Mouse (Mus musculus): ENCODE measurements around the gene St14. TPM values are rescaled to one million over a fixed set of nuclear protein-coding genes. Genes with fewer than 3 reads are reported as not detected.

Gene St14
- polyA plus RNA-seq, 1 experiment from 2014 or later: 31.7 TPM

- no peak overlapping the region for H3K9ac ChIP-seq
- no peak overlapping the region for H3K4me2 ChIP-seq (replicated peaks)
- no peak for ATAC-seq (ENCODE audit: insufficient number of reproducible peaks, low FRiP score, low TSS enrichment, low read depth)
- H3K27ac ChIP-seq (replicated peaks): no peak overlapping the region
- H3K27me3 ChIP-seq: no peaks in the 10 kb centered on the region
- H3K36me3 ChIP-seq: no peaks in the 10 kb centered on the region
- no peaks in the 10 kb centered on the region for H3K9me3 ChIP-seq (replicated peaks)
- no peaks in the 10 kb centered on the region for H3K4me1 ChIP-seq
- 88% methylated on average over 18 of the region's 18 CpGs for WGBS
- H3K4me3 ChIP-seq (replicated peaks): no peak overlapping the region
Measured at GRCm38 (mm10) chr9:31092111-31092832, 39.4 kb downstream of the St14 start.

GRCm38 (mm10) chr9:31091162-31091581 is 40.5 kb downstream of the St14 start:
- H3K36me3 ChIP-seq: no peaks in the 10 kb centered on the region
- H3K4me2 ChIP-seq (replicated peaks): no peak overlapping the region
- WGBS: 92% methylated on average over 10 of the region's 10 CpGs
- H3K9ac ChIP-seq: no peak overlapping the region
- H3K27me3 ChIP-seq: no peaks in the 10 kb centered on the region
- H3K4me1 ChIP-seq: 0 out of 2 replicates have a peak, but pooled peaks cover 3% of the 10 kb centered on the region
- no peak overlapping the region for H3K4me3 ChIP-seq (replicated peaks)
- ATAC-seq (ENCODE audit: insufficient number of reproducible peaks, low FRiP score, low TSS enrichment, low read depth): no peak
- H3K9me3 ChIP-seq (replicated peaks): no peaks in the 10 kb centered on the region
- no peak overlapping the region for H3K27ac ChIP-seq (replicated peaks)

DNA sequence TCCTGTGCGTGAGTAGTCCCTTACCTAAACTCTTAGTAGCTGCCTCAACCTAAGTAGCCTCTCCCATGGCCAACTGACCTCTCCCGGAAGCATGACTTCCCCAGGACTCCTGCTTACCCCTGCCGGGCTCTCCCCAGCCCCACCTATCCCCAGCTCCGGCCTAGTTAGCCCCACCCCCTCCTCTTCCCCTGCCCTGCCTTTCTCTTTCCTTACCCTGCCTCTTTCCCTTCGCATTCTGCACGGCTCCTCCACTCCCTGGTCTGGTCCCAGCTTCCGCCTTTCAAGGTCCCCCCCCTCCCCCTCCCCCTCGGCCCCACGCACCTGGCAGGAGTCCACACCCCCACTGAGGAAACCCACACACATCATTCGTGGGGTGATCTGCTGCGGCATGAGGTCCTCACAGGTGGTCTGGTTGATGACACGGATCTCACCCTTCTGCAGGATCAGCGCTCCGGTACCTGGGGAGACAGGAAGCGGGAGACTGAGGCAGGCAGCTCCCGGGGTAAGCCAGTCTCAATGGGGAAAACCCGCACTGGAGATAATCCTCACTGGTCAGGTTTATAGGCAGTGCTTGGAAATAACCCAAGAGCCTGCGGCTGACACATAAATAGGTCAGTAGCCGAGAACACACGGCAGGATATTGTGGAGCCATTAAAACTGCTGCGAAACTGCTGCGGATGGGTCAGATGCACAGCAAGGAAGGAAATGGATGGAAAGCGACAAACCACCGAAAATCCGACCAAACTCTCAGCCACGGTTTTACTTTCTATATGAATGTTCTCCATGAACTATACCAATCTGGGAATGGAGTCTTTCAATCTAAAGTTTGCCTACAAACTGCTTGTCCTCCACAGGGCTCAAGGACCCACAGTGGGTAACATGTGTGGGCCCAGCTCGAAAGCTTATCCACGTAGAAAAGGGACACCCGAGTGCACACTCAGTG is 41.3 kb downstream of the St14 start:
- no peaks in the 10 kb centered on the region for H3K36me3 ChIP-seq
- no peak for ATAC-seq (ENCODE audit: insufficient number of reproducible peaks, low FRiP score, low TSS enrichment, low read depth)
- no peaks in the 10 kb centered on the region for H3K9me3 ChIP-seq (replicated peaks)
- H3K27me3 ChIP-seq: no peaks in the 10 kb centered on the region
- no peak overlapping the region for H3K9ac ChIP-seq
- WGBS: 73% methylated on average over 29 of the region's 29 CpGs
- H3K27ac ChIP-seq (replicated peaks): no peak overlapping the region
- 0 out of 2 replicates have a peak, but pooled peaks cover 5% of the 10 kb centered on the region for H3K4me1 ChIP-seq
- H3K4me3 ChIP-seq (replicated peaks): no peak overlapping the region
- H3K4me2 ChIP-seq (replicated peaks): no peak overlapping the region

- ATAC-seq (ENCODE audit: insufficient number of reproducible peaks, low FRiP score, low TSS enrichment, low read depth): no peak
- 0 out of 2 replicates have a peak, but pooled peaks cover 5% of the 10 kb centered on the region for H3K4me1 ChIP-seq
- H3K4me3 ChIP-seq (replicated peaks): no peak overlapping the region
- H3K27ac ChIP-seq (replicated peaks): no peak overlapping the region
- H3K27me3 ChIP-seq: no peaks in the 10 kb centered on the region
- H3K36me3 ChIP-seq: no peaks in the 10 kb centered on the region
- no peaks in the 10 kb centered on the region for H3K9me3 ChIP-seq (replicated peaks)
- H3K4me2 ChIP-seq (replicated peaks): no peak overlapping the region
- 72% methylated on average over 9 of the region's 9 CpGs for WGBS
- H3K9ac ChIP-seq: no peak overlapping the region
Measured at GRCm38 (mm10) chr9:31089541-31089940, 42.1 kb downstream of the St14 start.

DNA sequence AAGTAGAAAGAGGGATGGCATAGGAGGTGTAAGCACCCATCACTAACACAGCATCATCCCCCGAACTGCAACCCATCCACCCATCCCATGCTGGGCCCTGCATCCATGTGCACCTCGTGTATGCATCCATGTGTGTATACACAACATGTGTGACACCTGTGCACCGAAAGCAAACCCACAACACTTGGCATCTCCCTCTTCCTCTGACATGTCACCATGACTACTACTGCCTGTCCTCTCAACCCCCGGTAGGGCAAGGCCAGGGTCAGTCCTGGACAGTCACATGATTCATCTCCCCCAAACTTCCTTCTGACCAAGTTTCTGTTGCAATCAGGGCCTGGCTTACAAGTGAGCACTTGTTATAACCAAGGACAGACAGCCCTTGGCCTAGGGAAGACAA is 42.8 kb downstream of the St14 start:
- Histone ChIP-seq H3K9me3 (replicated peaks) (no peaks in the 10 kb centered on the region), H3K4me1 (peaks cover 11% of the 10 kb centered on the region; the same call in 1 of the 2 replicates), H3K4me2 (replicated peaks) (no peak overlapping the region), H3K27ac (replicated peaks) (no peak overlapping the region), H3K27me3 (no peaks in the 10 kb centered on the region), H3K9ac (no peak overlapping the region), H3K36me3 (no peaks in the 10 kb centered on the region), H3K4me3 (replicated peaks) (no peak overlapping the region)
- 80% methylated on average over 4 of the region's 4 CpGs for WGBS
- ATAC-seq (ENCODE audit: insufficient number of reproducible peaks, low FRiP score, low TSS enrichment, low read depth): no peak

DNA sequence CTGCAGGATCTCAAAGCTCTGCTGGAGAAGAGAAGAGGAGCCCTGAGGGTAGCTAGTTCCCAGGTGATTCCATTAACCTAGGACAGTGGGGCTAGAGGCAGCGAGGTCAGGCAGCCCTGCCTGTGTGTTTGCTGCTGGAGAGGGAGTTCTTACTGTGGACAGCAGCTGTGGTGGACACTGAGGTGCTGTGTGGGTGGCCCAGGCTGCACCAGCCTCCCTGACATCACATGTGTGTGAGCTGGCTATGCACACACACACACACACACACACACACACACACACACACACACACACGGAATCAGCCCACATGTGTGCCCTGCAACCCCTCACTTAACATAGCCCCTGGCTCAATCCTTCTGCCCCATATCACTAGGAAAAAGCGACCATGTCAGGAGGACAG is 43.5 kb downstream of the St14 start:
- H3K4me2 ChIP-seq (replicated peaks): no peak overlapping the region
- peaks cover 12% of the 10 kb centered on the region; the same call in 1 of the 2 replicates for H3K4me1 ChIP-seq
- no peak overlapping the region for H3K4me3 ChIP-seq (replicated peaks)
- WGBS: 60% methylated on average over 3 of the region's 3 CpGs
- no peak for ATAC-seq (ENCODE audit: insufficient number of reproducible peaks, low FRiP score, low TSS enrichment, low read depth)
- no peaks in the 10 kb centered on the region for H3K9me3 ChIP-seq (replicated peaks)
- no peaks in the 10 kb centered on the region for H3K36me3 ChIP-seq
- H3K27ac ChIP-seq (replicated peaks): no peak overlapping the region
- H3K27me3 ChIP-seq: peaks cover 2% of the 10 kb centered on the region; the same call in 1 of the 2 replicates
- no peak overlapping the region for H3K9ac ChIP-seq

GRCm38 (mm10) chr9:31087466-31087865 is 44.2 kb downstream of the St14 start:
- H3K27me3 ChIP-seq: peaks cover 5% of the 10 kb centered on the region; the same call in 1 of the 2 replicates
- no peaks in the 10 kb centered on the region for H3K9me3 ChIP-seq (replicated peaks)
- no peaks in the 10 kb centered on the region for H3K36me3 ChIP-seq
- no peak overlapping the region for H3K27ac ChIP-seq (replicated peaks)
- no peak overlapping the region for H3K4me3 ChIP-seq (replicated peaks)
- no peak overlapping the region for H3K9ac ChIP-seq
- H3K4me2 ChIP-seq (replicated peaks): no peak overlapping the region
- 66% methylated on average over 4 of the region's 4 CpGs for WGBS
- peaks cover 12% of the 10 kb centered on the region; the same call in 1 of the 2 replicates for H3K4me1 ChIP-seq
- no peak for ATAC-seq (ENCODE audit: insufficient number of reproducible peaks, low FRiP score, low TSS enrichment, low read depth)

GRCm38 (mm10) chr9:31086754-31087145 is 44.9 kb downstream of the St14 start:
- WGBS: 76% methylated on average over 7 of the region's 7 CpGs
- Histone ChIP-seq H3K4me1 (peaks cover 16% of the 10 kb centered on the region; the same call in 1 of the 2 replicates), H3K36me3 (no peaks in the 10 kb centered on the region), H3K9ac (no peak overlapping the region), H3K9me3 (replicated peaks) (no peaks in the 10 kb centered on the region), H3K4me3 (replicated peaks) (no peak overlapping the region), H3K4me2 (replicated peaks) (no peak overlapping the region), H3K27me3 (peaks cover 5% of the 10 kb centered on the region; the same call in 1 of the 2 replicates), H3K27ac (replicated peaks) (no peak overlapping the region)
- no peak for ATAC-seq (ENCODE audit: insufficient number of reproducible peaks, low FRiP score, low TSS enrichment, low read depth)

GRCm38 (mm10) chr9:31086085-31086753 is 45.4 kb downstream of the St14 start:
- no peak for ATAC-seq (ENCODE audit: insufficient number of reproducible peaks, low FRiP score, low TSS enrichment, low read depth)
- Histone ChIP-seq H3K9ac (no peak overlapping the region), H3K9me3 (replicated peaks) (no peaks in the 10 kb centered on the region), H3K36me3 (no peaks in the 10 kb centered on the region), H3K4me2 (replicated peaks) (0 out of 2 replicates have a peak overlapping the region, but pooled peaks have one; percentile 25), H3K4me1 (peaks cover 16% of the 10 kb centered on the region; the same call in 1 of the 2 replicates), H3K27me3 (peaks cover 5% of the 10 kb centered on the region; the same call in 1 of the 2 replicates), H3K4me3 (replicated peaks) (no peak overlapping the region), H3K27ac (replicated peaks) (no peak overlapping the region)
- 11% methylated on average over 10 of the region's 10 CpGs for WGBS

DNA sequence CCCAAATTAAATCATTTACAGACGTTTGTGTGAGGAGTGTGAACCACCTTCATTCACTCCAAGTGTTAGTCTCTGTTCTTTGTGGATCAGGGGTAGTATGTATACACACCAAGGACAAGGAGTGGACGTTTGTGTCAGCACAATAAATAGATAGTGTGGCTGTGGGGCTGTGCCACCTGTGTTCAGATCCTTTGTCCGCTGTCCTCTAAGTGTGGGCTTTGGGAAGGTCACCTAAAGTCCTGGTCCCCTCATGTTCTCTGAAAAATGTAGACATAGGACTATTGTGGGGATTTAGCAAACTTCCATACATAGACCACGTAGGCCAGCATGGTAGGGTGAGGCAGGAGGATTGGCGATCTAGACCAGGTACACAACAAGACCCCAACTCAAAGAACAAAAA is 46.1 kb downstream of the St14 start:
- H3K9me3 ChIP-seq (replicated peaks): no peaks in the 10 kb centered on the region

More for the DNA sequence above, 46.1 kb downstream of the St14 start:
- no peak overlapping the region for H3K4me2 ChIP-seq (replicated peaks)
- no peak overlapping the region for H3K9ac ChIP-seq
- WGBS: 66% methylated on average over 5 of the region's 5 CpGs
- H3K4me1 ChIP-seq: peaks cover 16% of the 10 kb centered on the region; the same call in 1 of the 2 replicates
- H3K4me3 ChIP-seq (replicated peaks): no peak overlapping the region
- no peak for ATAC-seq (ENCODE audit: insufficient number of reproducible peaks, low FRiP score, low TSS enrichment, low read depth)
- peaks cover 5% of the 10 kb centered on the region; the same call in 1 of the 2 replicates for H3K27me3 ChIP-seq
- no peak overlapping the region for H3K27ac ChIP-seq (replicated peaks)
- no peaks in the 10 kb centered on the region for H3K36me3 ChIP-seq

All from embryonic facial prominence, embryonic 15.5 days (tissue).